ENCODE assay signal across 7 mouse cellular contexts in the genomic region with DNA sequence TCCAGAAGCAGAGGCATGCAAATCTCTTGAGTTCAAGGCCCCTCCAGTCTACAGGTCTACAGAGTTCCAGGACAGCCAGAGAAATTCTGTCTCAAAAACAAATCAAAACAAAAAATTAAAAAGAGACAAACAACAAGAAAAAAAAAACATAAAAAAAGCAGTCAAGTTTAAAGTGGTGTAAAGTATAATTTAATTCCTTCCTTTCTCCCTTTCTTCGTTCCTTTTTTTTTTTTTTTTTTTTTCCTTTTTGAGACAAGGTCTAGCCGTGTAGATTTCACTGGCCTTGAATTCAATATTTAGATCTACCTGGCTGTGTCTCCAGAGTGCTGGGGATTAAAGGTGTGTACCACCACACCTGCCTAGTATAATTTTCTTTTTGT. TPM values are rescaled to one million over a fixed set of nuclear protein-coding genes. Genes with fewer than 3 reads are reported as not detected.
A peak's percentile ranks its signal among the peaks of the same experiment; 100 is the strongest.
DNase-seq lines count a peak whose midpoint lies in the region; ATAC-seq and TF ChIP-seq lines count a peak whose summit lies in the region.

No protein-coding gene starts in this region.

- no peak for TF ChIP-seq CTCF in lung, adult 2 months (IDR thresholded peaks at IDR 0.05; ENCODE audit: insufficient read depth, low read length)
- no peak for TF ChIP-seq CTCF in hindbrain, postnatal 0 days (IDR thresholded peaks at IDR 0.05; ENCODE audit: low read depth)
- no peak for TF ChIP-seq CTCF in midbrain, postnatal 0 days (IDR thresholded peaks at IDR 0.05)

- no peak for TF ChIP-seq POLR2A in lung, adult 2 months (IDR thresholded peaks at IDR 0.05; ENCODE audit: borderline replicate concordance, extremely low read depth, low read depth, low read length)

- H3K4me1 ChIP-seq in lung, adult 2 months (ENCODE audit: control insufficient read depth, insufficient read depth, low read length): peaks cover 4% of the 10 kb centered on the region; the same call in 1 of the 2 replicates
- peaks cover 8% of the 10 kb centered on the region for H3K4me1 ChIP-seq in embryonic facial prominence, embryonic 14.5 days (ENCODE audit: control insufficient read depth, insufficient read depth, low read length)
- peaks cover 11% of the 10 kb centered on the region for H3K4me1 ChIP-seq in hindbrain, postnatal 0 days (ENCODE audit: insufficient read depth, low read length)
- H3K4me1 ChIP-seq in midbrain, postnatal 0 days (ENCODE audit: insufficient read depth, low read length): peaks cover 12% of the 10 kb centered on the region; the same call in 1 of the 2 replicates

- no peak for DNase-seq in lung, adult 2 months
- no peak for DNase-seq in lung, postnatal 25 days (ENCODE audit: low spot score)
- DNase-seq in embryonic facial prominence, embryonic 14.5 days (ENCODE audit: low spot score): no peak
- DNase-seq in hindbrain, postnatal 0 days (ENCODE audit: low spot score): no peak
- DNase-seq in midbrain, postnatal 0 days (ENCODE audit: low spot score): no peak
- DNase-seq in cerebellum, postnatal 25 days: no peak
- no peak for DNase-seq in cerebellum, postnatal 10 days

- H3K27me3 ChIP-seq in embryonic facial prominence, embryonic 14.5 days (replicated peaks; ENCODE audit: control insufficient read depth, insufficient read depth, low read length): no peaks in the 10 kb centered on the region
- no peaks in the 10 kb centered on the region for H3K27me3 ChIP-seq in hindbrain, postnatal 0 days (ENCODE audit: insufficient read depth, low read length)
- no peaks in the 10 kb centered on the region for H3K27me3 ChIP-seq in midbrain, postnatal 0 days (ENCODE audit: insufficient read depth, low read length)

- H3K4me3 ChIP-seq in lung, adult 2 months (replicated peaks; ENCODE audit: extremely low read depth, low read depth, low read length): peak overlapping the region; percentile 81
- peak overlapping the region; percentile 98 for H3K4me3 ChIP-seq in embryonic facial prominence, embryonic 14.5 days (ENCODE audit: low read depth, low read length)
- peak overlapping the region; percentile 100; the same call in 1 of the 2 replicates for H3K4me3 ChIP-seq in hindbrain, postnatal 0 days (ENCODE audit: low read length)
- H3K4me3 ChIP-seq in midbrain, postnatal 0 days (ENCODE audit: low read depth, low read length): peak overlapping the region; percentile 97; the same call in 1 of the 2 replicates

- no peak overlapping the region for H3K27ac ChIP-seq in embryonic facial prominence, embryonic 14.5 days (replicated peaks; ENCODE audit: low read depth, low read length)
- H3K27ac ChIP-seq in hindbrain, postnatal 0 days: no peak overlapping the region
- no peak overlapping the region for H3K27ac ChIP-seq in midbrain, postnatal 0 days (ENCODE audit: low read depth, low read length)

- H3K9me3 ChIP-seq in embryonic facial prominence, embryonic 14.5 days (ENCODE audit: control insufficient read depth, low read length): no peaks in the 10 kb centered on the region
- no peaks in the 10 kb centered on the region for H3K9me3 ChIP-seq in hindbrain, postnatal 0 days (ENCODE audit: low read length)
- no peaks in the 10 kb centered on the region for H3K9me3 ChIP-seq in midbrain, postnatal 0 days (ENCODE audit: low read length)

- H3K36me3 ChIP-seq in embryonic facial prominence, embryonic 14.5 days (ENCODE audit: control insufficient read depth, insufficient read depth, low read length): no peaks in the 10 kb centered on the region
- H3K36me3 ChIP-seq in hindbrain, postnatal 0 days (ENCODE audit: insufficient read depth, low read length): no peaks in the 10 kb centered on the region
- no peaks in the 10 kb centered on the region for H3K36me3 ChIP-seq in midbrain, postnatal 0 days (ENCODE audit: insufficient read depth, low read length)

- no peak overlapping the region for H3K9ac ChIP-seq in embryonic facial prominence, embryonic 14.5 days (ENCODE audit: low read depth, low read length)
- no peak overlapping the region for H3K9ac ChIP-seq in hindbrain, postnatal 0 days (replicated peaks; ENCODE audit: low read length)
- H3K9ac ChIP-seq in midbrain, postnatal 0 days (replicated peaks; ENCODE audit: low read length, poor library complexity, severe bottlenecking): no peak overlapping the region

- 35% methylated on average over 2 of the region's 2 CpGs for WGBS in lung, adult 2 months
- WGBS in embryonic facial prominence, embryonic 14.5 days: 66% methylated on average over 2 of the region's 2 CpGs
- WGBS in hindbrain, postnatal 0 days: 92% methylated on average over 2 of the region's 2 CpGs
- 71% methylated on average over 2 of the region's 2 CpGs for WGBS in midbrain, postnatal 0 days

- H3K4me2 ChIP-seq in embryonic facial prominence, embryonic 14.5 days (ENCODE audit: low read depth, low read length): peak overlapping the region; percentile 86
- peak overlapping the region; percentile 85; the same call in 1 of the 2 replicates for H3K4me2 ChIP-seq in hindbrain, postnatal 0 days (ENCODE audit: low read depth, low read length)
- H3K4me2 ChIP-seq in midbrain, postnatal 0 days (ENCODE audit: low read depth, low read length, poor library complexity, severe bottlenecking): peak overlapping the region; percentile 71; the same call in 1 of the 2 replicates

- ATAC-seq in embryonic facial prominence, embryonic 14.5 days (ENCODE audit: low read depth): no peak
- ATAC-seq in hindbrain, postnatal 0 days: no peak
- no peak for ATAC-seq in midbrain, postnatal 0 days (ENCODE audit: low FRiP score)

RNA-seq across cellular contexts. Expression of a gene that starts 1.4 kb away (rescaled TPM):
- 3.7 and 4.8 TPM in 2 replicates for polyA plus RNA-seq in lung, adult 2 months (2012; rRNA removed)
- polyA plus RNA-seq in embryonic facial prominence, embryonic 14.5 days (2014; fragmentation: Nextera tagmentation; extraction: Ambion mirVana): 20.7 and 23.5 TPM in 2 replicates
- total RNA-seq in hindbrain, postnatal 0 days (2014; rRNA removed): 14.0 and 14.7 TPM in 2 replicates
- polyA plus RNA-seq in hindbrain, postnatal 0 days (2015; fragmentation: Nextera tagmentation; extraction: Ambion mirVana): 29.4 and 29.5 TPM in 2 replicates
- total RNA-seq in midbrain, postnatal 0 days (2014; rRNA removed): 16.6 and 20.0 TPM in 2 replicates
- polyA plus RNA-seq in midbrain, postnatal 0 days (2015; fragmentation: Nextera tagmentation; extraction: Ambion mirVana): 24.2 and 30.6 TPM in 2 replicates
